Mouse (Mus musculus) fibroblast of lung, adult 2 months (primary cell): Measurements from ENCODE around the gene Spesp1.

Experiments used
- DNase-seq: peaks from one replicate; pipeline ENCODE4 v3.0.0-alpha.2; 2011; ENCODE audit warnings: low read depth

Gene Spesp1

DNA sequence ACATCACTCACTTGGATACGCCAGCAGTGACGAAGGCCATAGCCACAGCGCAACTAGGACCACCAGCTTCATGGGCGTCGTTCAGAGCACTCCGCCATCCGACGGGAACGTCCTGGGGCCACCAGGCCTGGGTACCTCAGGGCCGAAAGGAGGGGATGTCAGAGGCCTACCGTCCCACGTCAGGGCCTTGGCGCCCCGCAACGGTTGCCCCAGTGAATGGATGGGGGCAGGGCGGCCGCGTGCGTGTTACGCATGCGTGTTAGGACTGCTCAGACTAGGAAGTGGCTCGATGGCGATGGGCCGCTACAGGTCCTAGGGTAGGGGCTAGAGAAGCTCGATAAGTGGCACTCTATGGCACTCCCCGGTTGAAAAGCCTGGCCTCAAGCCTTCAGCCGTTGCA is at the start of gene Spesp1:
Gene Spesp1 (minus strand): TSS at position 218 of the 400 bp plus-strand sequence.
- DNase-seq = no peak

DNA sequence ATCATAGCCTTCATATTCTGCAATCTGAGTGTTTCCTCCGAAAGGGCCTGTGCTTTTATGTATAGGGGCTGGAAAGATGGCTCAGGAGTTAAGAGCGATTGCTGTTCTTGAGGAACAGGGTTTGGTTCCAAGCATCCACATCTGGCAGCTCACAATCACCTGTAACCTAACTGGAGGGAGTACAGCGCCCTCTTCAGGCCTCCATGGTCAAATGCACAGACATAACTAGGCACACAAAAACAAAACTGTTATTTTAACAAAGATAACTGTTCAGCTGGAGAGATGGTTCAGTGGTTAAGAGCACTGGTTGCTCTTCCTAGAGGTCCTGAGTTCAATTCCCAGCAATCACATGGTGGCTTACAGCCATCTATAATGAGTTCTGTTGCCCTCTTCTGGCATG is 44.0 kb upstream of the Spesp1 start:
- no peak for DNase-seq

DNA sequence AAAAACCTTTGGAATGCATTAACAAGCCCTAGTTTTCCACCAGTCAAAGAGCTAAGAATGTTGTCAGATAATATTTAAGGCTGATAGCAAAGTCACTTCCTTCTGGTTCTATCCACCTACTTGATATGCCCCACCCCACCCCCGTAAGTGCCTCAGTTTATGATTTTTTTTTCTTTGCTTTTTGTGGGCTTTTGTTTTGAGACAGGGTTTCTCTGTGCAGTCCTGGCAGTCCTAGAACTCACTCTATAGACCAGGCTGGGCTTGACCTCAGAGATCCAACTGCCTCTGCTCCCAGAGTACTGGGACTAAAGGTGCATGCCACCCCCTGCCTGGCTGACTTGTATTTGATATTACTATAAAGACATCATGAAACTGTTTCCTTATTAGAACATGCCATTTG is 41.8 kb upstream of the Spesp1 start:
- DNase-seq = no peak

DNA sequence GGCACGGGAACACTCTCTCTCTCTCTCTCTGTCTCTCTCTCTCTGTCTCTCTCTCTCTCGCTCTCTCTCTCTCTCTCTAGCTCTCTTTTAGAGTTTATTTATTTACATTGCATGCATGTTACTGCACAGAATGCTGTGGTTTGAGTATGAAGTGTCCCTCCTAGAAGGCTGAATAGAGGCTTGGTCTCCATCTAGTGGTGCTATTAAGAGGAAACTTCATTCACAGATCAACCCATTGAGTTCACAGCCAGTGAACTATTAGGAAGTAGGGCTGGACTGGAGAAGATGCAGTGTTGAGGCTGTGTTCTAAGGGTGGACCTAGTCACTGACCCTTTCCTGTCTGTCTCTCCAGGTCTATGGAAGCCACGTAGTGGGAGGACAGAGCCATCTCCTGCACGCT is 36.7 kb upstream of the Spesp1 start:
- no peak for DNase-seq

DNA sequence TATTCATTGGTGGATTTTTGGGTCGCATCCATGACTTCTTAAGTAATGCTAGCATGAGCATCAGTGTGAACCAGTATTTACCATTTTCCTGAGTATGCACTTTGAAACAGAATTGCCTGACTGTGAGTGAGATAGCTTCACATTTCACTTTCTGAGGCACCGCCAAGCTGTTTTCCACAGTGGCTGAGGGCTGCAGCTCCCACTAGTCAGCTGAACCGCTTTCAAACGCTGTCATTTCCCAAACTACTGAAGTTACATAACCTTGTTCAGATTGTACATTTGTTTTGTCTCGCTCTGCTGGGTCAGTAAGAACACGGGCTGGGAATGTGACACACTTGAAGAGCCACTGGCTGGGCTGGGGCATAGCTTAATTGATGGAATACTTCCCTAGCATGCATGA is 33.5 kb upstream of the Spesp1 start:
- no peak for DNase-seq

DNA sequence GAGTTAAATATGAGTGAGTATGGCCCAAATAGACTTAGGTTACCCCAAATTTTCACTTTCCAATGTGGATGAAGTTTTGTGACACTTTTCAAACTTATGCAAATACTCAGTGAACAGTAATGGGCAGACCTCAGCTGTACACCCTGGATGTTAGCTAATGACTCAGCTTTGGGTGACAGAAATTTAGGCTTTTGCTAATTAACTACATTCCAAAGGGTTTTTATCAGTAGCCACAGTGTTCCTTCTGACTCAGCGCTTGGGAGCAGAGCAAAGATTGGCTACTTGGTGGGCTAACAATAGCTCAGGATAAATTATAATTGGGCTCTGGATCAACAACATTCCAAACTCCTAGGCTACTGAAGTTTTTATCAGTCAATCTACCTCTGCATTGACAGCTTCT is 14.9 kb upstream of the Spesp1 start:
- no peak for DNase-seq

DNA sequence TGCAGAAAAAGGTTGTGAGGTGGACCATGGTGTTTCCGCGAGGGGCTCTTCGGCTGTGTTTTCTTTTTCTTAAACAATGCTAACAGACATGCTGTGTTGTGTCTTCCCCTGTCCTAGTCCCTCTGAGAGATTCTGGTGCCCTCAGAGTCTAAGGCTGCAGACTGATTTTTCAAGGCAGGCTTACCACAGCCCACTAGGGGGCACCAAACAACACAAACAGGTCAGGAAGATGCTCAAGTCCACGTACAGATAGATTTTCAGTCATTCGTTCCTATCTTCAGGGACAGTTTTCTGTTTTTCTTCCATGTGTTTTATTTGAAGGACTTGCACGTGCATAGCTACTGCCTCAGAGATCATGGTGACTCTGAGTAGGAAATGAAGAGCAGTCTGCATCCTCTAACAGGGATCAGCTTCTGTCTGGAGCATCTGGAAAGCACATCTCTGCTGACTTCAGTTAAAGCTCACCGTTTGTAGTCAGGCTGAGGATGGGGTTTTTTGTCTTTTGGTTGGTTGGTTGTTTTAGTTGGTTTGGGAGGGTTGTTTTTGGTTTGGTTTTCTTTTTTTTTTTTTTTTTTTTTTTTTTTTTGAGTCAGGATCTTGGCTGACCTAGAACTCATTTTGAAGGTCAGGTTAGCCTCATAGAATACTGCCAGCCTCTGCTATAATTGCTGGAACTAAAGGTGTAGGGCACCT is 13.1 kb upstream of the Spesp1 start:
- peak; percentile 41 for DNase-seq

DNA sequence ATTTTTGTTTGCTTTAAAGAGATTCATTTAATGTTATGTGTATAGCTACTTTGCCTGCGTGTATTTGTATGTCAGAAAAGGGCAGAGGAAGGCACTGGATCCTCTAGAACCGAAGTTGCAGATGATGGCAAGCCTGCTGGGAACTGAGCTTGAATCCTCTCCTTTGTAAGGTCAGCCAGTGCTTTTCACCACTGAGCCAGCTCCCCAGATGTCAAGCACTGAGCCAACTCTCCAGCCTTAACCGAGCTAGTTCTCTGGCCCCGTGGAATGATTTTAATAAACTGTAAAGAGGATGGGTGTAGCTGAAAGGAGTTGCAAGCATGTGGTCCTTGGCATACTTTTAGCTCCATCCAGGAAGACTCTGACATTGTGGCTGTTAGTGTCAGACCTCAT is 5.6 kb upstream of the Spesp1 start:
- DNase-seq = no peak

DNA sequence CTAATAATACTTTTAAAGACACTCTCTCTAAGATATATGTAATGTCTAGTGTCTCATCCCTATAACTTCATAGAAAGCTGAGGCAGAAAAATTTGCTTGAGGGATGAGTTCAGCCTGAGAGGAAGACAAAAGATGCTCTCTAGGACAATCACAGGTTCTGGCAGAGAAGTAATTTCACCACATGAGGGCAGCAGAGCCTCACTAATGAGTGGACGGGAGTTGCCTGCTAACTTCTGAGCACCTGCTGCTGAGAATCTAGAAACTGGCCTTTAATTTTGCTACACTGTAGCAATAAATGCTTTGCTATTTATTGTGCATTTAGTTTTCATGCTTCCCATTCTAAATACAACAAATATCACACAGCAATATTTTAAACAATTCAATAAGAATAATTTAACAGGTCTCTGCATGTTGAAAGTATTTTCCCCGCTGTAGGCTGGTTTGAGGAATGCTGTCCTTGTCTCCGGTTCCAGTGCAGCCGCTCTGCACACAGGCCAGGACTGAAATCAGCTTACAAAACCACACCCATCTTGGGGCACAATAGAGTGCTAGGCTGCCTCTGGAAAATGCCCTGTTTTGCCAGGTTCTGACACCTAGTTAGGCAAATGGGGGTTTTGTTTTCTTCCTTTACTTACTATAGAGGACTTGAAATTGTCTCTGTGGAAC is 5.1 kb upstream of the Spesp1 start:
- DNase-seq = peak; percentile 34

DNA sequence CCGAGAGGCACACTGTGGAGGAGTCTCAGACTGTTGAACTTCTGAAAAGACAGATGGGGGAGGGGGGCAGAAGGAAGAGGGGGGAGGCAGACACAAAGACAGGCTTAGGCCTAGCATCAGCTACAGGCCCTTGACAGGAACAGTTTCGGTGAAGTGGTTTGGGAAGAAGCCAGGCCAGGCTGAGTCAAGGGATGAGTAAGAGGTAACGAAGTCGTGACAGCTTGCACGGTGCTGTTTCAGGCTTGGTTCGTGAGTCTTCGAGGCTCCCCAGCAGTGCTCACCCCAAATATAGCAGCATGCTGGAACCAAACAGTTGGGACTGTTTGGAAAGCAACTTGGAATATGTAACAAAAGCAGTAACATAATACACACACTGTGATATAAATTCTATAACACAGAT is 2.3 kb upstream of the Spesp1 start:
- DNase-seq = peak; percentile 61

DNA sequence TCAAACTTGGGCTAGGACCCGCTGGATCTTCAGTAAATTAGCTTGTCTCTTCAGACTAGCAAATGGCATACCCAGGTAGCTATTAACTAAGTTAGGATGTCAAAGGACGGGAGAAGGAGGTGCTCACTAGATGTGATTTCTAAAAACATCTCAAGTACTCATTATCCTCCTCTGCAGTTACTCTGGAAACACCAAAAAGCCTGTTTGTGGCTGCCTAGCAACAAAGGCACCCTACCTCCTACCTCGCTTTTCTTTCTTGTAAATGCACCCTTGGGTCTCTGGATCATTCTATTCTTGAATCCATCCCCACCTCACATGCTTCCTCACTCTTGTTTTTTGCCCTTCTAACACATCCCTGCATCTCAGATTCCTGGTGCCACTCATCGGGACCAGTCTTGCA is 5.1 kb downstream of the Spesp1 start:
- no peak for DNase-seq

DNA sequence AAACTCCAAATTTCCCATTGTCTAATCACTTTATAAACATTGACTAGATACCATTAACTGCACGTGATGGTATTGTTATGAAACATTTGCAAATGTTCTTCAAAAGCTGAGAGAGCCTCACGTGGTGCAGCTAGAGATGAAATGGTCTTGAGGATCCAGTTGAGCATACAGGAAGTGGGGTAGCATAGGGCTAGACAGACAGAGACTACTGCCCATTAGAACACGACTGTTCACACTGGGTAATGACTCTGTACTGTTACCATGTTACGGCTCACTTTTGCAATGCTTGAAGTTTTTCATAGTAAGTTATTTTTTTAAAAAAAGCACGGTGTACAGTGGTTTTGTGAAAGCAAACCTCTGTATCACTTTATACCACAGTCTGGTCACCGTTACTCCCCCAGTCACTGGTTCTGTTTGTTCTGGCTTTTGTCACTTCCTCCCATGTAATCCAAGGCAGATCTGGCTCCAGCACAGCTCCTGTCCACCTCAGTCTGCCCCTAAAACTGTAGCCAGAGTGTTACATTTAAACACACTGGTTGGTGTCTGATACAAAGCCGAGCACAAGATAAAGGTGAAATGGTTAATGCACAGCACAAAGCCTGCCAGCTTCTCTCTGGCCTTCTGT is 11.1 kb downstream of the Spesp1 start:
- peak; percentile 36 for DNase-seq

DNA sequence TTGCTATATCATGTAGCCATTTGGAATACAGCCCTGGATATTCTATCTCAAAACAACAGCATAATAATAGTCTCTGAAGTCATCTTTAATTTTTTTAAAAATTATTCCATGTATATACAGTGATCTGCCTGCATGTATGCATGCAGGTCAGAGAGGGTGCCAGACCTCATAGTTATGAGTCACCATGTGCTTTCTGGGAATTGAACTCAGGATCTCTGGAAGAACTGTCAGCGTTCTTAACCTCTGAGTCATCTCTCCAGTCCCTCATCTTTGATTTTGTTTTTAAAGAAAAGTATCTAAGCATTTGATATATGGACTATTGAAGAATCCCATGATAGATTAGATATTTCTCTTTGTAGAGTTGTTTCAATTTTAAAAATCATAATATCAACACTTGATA is 12.8 kb downstream of the Spesp1 start:
- no peak for DNase-seq

DNA sequence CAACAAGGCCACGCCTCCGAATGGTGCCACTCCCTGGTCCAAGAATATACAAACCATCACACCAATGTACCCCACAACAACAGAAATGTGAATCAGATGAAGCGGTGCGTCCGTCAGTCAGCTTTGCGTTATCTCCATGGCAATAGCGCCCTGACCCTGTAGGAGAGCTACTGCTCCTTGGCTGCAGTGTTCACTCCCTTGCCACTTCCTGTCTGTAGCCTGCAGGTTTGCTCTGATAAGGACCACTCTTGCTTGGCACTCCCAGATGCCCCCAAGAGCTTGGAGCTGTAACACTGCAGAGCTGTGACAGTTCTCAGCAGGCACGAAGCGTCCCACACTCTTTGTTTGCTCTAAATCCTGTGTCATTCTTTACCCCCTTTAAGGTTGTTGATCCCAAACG is 16.7 kb downstream of the Spesp1 start:
- DNase-seq = no peak

DNA sequence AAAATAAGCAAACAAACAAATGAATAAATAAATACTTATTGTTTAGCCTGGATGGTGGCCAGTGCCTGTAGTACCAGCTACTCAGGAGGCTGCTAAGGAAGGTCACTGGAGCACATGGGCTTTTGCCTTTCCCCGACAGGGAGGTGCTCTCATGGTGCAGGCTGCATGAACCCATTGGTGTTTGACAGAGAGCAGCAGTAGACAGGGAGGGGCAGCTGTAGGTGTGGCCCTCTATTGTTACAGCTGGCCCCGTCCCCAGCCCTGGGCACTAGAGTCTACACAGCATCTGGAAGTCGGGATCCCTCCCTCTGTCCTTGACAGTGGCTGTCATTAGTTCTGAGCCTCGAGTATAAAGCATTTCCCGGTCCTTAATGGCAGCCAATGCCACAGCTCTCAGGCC is 18.4 kb downstream of the Spesp1 start:
- no peak for DNase-seq

DNA sequence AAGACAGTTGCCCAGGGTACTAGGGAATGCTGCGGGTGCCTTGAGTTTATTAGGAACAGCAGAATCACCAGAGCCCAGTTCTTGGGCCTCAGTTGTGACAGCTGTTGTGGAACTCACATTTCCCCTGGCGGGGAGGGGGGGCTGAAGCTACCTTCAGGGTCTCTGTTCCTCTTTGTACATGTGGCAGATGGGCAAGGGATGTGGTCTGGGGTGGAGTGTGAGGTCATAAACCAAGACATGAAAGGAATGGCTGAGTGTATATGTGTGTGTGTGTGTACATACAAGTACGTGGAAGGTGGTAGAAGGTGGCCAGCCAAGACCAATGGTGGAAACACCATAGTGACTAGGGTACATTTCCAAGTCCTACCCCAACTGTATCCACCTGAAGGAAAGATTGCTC is 20.6 kb downstream of the Spesp1 start:
- DNase-seq = no peak

DNA sequence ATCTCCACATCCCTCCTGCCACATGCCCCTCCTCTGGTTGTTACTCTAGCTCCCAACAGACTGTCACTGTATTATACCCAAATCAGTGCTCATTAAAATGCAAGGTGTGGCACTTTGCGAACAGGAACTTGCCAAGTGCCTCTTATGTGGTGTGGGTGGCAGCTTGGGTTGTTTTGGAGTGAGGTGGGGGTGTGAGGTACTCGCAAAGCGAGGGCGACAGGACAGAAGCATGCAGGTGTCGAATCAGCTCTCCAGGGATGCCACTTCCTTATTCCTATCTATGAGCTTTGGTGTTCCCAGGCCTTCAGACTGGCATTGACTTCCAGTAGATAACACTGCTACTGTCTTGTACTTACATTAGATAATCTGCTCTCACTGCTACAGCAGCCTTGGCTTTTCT is 21.0 kb downstream of the Spesp1 start:
- no peak for DNase-seq

DNA sequence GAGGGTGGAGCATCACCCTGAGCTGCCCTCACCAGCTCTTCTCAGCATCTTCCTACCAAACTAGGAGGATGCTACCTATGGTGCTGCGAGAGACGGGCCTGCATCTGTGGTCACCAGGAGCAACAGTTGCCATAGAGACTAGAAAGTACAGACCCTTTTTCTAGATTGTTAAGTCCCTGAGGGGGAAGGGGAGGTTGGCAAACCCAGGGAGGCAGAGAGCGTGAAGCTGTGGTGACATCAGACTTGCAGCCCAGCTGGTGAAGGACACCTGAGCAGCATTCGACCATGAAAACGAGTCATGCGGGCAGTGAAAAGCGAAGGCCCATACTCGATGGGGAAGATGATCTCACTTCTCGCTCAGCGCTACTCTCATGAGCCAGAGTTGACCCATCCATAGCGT is 24.0 kb downstream of the Spesp1 start:
- no peak for DNase-seq

DNA sequence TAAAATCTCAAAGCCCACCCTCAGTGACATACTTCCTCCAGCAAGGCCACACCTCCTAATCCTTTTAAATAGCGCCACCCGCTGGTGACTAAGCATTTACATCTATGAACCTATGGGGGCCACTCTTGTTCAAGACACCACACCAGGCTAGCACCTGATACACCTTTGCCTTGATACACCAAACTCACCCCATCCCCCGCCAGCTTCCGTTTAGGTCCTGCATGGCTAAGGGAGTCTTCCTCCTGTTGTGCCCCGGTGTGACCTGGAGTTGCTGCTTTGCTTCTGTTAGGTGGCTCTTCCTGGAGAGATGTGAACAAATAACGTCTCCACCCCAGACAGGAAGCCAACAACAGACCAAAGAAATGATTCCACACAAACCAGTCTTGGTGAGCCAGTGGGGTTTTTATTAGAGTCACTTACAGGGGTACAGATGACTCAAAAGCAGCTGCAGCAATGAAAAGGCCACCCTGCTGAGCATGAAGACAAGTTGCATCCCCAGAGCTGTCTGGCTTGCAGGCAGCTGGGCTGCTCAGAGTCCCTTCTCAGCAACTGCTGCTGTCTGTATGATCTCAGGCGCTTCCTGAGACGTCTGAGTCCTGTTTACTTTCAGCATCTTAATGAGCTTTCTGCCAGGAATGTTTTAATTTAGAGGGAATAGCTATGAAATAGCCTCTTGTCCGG is 26.0 kb downstream of the Spesp1 start:
- no peak for DNase-seq

DNA sequence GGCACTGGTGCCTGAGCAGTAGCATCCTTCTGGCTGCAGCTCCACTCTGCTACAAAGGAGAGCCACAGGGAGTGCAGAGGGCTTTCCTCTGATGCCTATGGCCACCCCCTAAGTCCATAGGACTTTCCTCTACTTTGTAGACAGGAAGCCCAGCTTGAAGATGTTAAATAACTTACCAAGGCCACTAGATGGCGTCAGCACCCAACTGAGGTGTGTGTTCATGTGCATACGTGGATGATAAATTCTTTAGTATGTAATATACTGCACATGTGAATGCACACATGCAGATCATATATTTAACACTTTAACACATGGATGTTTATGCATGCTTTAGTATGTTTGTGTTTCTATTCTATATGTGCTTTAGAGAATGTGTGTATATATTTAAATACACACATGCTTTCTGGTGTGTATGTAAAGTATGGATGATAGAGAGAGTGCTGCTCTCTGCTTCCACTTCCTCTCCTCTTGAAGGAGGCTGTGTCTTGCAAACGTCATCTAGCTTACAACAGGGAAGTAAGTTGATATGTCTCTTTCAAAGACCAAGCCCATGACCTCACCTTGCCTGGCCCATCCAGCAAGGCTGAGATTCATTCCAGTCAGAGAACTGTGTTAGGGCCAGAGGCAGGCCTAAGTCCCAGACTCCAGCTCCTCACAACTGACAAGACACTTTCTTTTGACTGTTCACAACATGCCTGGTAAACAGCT is 28.1 kb downstream of the Spesp1 start:
- no peak for DNase-seq

DNA sequence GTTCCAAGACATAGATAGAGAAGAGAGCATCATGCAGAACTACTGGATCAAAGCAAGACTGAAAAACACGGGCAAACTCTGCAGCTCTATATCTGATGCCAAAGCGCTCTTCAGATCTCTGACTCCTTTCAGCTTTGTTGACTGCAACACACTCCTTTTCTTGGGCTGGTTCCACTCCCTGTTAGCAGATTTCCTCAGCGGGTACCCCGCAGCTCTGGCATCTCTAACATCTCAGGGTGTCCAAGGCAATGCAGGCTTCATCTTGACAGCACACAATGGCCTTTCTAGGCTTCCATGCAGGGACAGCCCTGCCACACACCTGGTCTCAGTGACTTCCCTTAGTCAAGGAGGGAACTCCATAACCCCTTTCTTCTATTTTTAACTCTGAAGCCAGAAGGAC is 31.7 kb downstream of the Spesp1 start:
- no peak for DNase-seq

DNA sequence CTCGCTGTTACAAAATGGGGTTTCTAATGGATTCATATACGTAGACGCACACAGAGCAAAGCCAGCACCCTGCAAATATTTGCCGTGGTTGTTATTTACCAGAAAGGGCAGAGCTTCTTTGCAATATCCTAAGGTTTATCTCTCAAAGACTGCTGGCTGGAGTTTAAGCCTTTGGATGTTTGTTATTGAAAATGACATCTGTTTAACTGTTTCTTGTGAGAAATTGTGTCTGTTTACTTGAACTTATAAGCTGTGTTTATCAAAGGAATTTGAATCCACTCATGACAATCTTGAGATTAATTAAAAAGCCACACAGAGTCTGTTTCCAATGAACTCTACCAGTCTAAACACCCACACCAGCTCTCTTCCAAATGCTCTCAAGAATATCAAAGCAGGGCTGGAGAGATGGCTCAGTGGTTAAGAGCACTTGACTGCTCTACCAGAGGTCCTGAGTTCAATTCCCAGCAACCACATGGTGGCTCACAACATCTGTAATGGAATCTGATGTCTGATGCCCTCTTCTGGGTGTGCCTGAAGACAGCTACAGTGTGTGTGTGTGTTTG is 35.5 kb downstream of the Spesp1 start:
- no peak for DNase-seq
